Mouse (Mus musculus): ENCODE results near the gene Ltbp1.

The Ltbp1 gene

DNA sequence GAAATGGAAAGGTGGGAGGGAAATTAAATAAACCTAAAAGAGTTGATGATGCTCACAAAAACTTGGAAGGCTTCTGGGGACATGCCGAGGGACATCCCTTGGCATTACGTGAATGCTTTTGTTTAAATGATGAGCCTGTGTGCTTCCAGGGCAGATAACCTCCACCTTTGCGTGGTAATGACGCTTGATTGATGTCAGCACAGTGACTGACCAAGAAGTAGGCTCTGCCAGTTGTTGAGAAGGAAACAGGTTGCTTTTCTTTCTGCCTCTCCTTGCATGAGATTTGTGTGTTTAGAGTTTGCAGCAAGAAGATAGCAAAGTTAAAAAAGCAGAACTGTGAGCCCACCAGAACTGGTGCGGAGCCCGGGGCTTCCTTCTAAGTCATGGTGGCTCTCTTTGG is 431.5 kb downstream of the Ltbp1 start:
- no peak for DNase-seq (ENCODE audit: low spot score in 2 of 2)

DNA sequence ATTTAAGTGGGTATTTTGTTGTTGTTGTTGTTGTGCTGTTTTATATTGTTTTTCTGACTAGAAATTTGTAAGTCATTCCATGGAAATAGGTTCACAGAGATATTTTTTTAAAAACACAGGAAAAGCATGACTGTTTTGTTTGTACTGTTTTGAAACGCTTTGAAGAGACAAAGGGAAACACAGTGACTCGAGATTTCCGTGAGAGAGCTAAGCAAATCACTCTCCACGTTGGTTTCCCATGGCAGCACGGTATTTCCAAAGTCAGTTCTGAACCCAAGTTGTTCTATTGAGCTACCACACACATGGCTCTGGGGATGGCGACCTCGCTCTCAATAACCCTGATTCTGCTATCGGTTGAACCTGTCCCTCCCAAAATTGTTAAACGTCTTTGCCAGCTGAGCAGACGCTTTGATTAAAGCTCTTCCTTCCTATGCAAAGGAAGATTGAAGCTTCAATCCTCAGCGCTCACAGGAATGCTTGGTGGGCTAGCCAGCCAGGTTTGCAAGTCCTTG is 431.9 kb downstream of the Ltbp1 start:
- DNase-seq (ENCODE audit: low spot score in 2 of 2) = no peak

DNA sequence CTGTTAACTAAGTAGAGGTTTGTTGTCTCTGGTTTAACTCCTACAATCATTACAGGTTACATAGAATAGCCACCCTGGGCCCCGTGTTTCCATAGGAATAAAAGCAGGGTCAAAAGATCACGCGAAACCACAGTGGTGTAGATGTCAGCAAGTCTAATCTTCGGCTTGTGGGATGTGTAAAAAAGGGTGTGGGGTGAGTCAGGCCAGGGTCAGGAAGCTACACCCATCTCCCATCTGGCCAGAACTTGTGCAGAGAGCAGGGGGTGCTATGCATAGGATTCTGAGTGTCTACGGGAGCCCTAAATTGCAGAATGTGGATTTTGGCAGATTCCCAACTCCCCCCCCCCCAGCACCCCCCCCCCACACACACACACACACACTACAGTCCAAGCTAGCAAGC is 432.8 kb downstream of the Ltbp1 start:
- no peak for DNase-seq (ENCODE audit: low spot score in 2 of 2)

DNA sequence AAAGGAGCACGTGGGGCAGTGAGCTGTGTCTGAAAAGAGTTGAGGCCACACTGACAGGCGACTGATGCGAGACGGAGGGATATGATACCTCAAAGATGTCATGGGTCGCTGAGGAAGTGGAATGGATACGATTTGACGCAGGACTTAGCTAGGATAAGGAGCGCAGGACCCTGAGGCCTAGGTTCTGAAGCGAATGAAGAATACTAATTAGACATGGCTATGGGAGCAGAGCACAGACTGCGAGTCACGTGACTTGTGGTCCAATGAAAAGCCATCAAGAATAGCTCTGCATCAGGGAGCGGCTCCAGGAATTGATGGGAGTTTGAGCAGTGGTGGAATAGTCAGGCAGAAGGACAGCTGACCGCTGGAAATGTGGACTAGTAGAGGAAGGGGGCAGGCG is 433.7 kb downstream of the Ltbp1 start:
- DNase-seq (ENCODE audit: low spot score in 2 of 2) = no peak

DNA sequence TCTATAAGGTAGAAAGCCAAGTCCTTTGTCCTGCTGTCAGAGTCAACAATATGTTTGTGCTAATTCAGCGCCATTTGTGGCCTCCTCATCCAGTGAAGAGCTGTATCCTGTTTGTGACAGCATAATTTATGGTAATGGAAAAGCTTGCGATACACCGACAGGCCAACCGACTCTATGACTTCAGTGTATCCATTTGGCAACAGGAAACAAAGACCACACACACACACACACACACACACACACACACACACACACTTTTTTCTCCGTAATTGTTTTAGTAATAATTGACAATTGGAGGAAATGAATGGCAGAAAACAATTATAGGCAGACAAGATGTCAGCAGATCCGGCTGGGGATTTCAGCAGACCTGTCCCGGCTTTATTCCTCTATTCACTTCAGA is 435.3 kb downstream of the Ltbp1 start:
- no peak for DNase-seq (ENCODE audit: low spot score in 2 of 2)

DNA sequence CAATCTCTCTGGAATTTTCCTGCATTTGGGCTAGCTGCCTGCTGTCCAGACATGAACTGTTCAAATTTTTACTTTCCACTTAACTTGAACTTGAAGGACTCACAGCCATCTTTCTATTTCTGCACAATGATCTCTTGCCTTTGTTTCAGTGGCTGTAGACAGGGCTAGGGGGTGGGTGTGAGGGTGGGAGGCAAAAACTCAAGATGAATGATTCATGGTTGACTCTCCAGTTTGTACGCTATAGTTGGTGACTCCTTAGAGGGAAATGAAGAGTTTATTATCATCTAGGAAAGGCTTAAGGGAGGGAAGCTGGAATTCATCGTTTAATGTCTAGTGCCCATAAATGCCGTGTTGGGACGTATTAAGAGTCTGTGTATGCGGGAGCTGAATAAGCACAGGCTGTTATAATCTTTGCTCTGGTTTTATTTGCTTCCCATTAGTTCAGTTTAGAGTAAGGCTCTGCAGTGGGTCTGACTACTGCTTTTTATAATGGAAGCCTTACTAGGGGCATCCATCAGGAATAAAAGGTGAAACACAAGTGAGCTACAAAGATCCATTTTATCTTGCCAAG is 436.0 kb downstream of the Ltbp1 start:
- DNase-seq (ENCODE audit: low spot score in 2 of 2) = no peak

All from right cerebral cortex, postnatal 36 days (tissue).